Mouse (Mus musculus) heart, embryonic 15.5 days (tissue): ENCODE results near the gene Slc22a17. TPM values are rescaled to one million over a fixed set of nuclear protein-coding genes. Genes with fewer than 3 reads are reported as not detected.
A peak's percentile ranks its signal among the peaks of the same experiment; 100 is the strongest.
"Not testable (repeated sequence)": the region's sequence is repeated elsewhere in the genome, so short reads cannot be mapped to it uniquely, and the experiment has no call there.

Experiments used
- ATAC-seq: fragments of 200-750 bp; cut with Nextera tagmentation; replicated peaks from 2 replicates; pipeline ENCODE4 v1.8.0; 2017; ENCODE audit warnings: low read depth, moderate TSS enrichment; ENCODE audit not compliant: insufficient number of reproducible peaks, insufficient read depth, low FRiP score
- H3K27ac ChIP-seq: fragments of 300-500 bp; sonication (generic); 2 replicates; pipeline ENCODE4 v1.5.1; 2015; ENCODE audit warnings: mild to moderate bottlenecking, inconsistent platforms
- H3K27me3 ChIP-seq: fragments of 300-500 bp; sonication (generic); 2 replicates; pipeline ENCODE4 v1.6.1; 2015; ENCODE audit warnings: inconsistent platforms
- H3K36me3 ChIP-seq: fragments of 300-500 bp; sonication (generic); 2 replicates; pipeline ENCODE4 v1.6.1; 2015; ENCODE audit warnings: mild to moderate bottlenecking, inconsistent platforms
- H3K4me1 ChIP-seq: fragments of 300-500 bp; sonication (generic); replicated peaks from 2 replicates; pipeline ENCODE4 v1.6.1; 2015; ENCODE audit warnings: inconsistent platforms
- H3K4me2 ChIP-seq: fragments of 300-500 bp; sonication (generic); 2 replicates; pipeline ENCODE4 v1.6.1; 2015; ENCODE audit warnings: inconsistent platforms, mild to moderate bottlenecking, moderate library complexity
- H3K4me3 ChIP-seq: fragments of 300-500 bp; sonication (generic); 2 replicates; pipeline ENCODE4 v1.5.1; 2015; ENCODE audit warnings: mild to moderate bottlenecking, inconsistent platforms
- H3K9ac ChIP-seq: fragments of 300-500 bp; sonication (generic); 2 replicates; pipeline ENCODE4 v1.6.1; 2015; ENCODE audit warnings: mild to moderate bottlenecking, inconsistent platforms
- H3K9me3 ChIP-seq: fragments of 300-500 bp; sonication (generic); replicated peaks from 2 replicates; pipeline ENCODE4 v1.6.1; 2016; ENCODE audit warnings: inconsistent platforms
- WGBS: fragments of 180-500 bp; shearing (Covaris S2); methylation state at CpG from one replicate; pipeline ENCODE4 v1.1.7; 2015; ENCODE audit warnings: mixed read lengths; 5-methylcytosine and 5-hydroxymethylcytosine counted together
- polyA plus RNA-seq: library from polyadenylated mRNA; unstranded; fragments of >200 nt; fragmentation: Nextera tagmentation; extraction: Ambion mirVana; gene quantifications from 2 replicates; pipeline ENCODE4 v1.2.1, GENCODE M21; 2015

The Slc22a17 gene
- 30.2 and 40.9 TPM in 2 replicates for polyA plus RNA-seq

DNA sequence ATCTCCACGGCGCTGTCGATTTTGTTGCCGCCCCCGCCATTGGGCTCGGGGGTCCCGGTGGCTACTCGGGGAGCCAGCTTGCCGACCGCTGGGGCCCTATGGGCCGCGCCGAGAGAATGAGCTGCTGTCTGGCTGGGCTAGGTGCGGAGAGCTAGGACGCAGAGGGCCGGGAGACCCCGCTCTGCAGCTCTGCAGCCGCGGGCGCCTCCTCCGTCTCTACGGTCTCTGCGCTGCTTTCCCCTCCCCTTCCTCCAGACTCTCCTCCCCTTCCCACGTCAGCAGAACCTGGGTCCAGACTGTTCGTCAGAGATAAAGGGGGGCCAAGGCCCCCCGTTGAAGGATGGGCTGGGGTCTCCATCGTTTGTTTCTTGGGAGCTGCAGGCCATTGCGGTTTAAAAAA, at the start of gene Slc22a17:
TSS of gene Slc22a17 (minus strand) at position 247 of the 400 bp plus-strand sequence.
- H3K9ac ChIP-seq: peak within 1 kb of the TSS; percentile 96
- 0 out of 2 replicates have a peak, but pooled peaks cover 3% of the 10 kb centered on the region for H3K27me3 ChIP-seq
- 0 out of 2 replicates have a peak, but pooled peaks cover 10% of the 10 kb centered on the region for H3K36me3 ChIP-seq
- H3K4me1 ChIP-seq: peaks cover 19% of the 10 kb centered on the region
- ATAC-seq: peak; percentile 82
- under 1% methylated on average over 28 of the region's 28 CpGs for WGBS
- peak within 1 kb of the TSS; percentile 70 for H3K27ac ChIP-seq
- H3K9me3 ChIP-seq: no peaks in the 10 kb centered on the region
- H3K4me2 ChIP-seq: peak within 1 kb of the TSS; percentile 99
- peak within 1 kb of the TSS; percentile 94 for H3K4me3 ChIP-seq

DNA sequence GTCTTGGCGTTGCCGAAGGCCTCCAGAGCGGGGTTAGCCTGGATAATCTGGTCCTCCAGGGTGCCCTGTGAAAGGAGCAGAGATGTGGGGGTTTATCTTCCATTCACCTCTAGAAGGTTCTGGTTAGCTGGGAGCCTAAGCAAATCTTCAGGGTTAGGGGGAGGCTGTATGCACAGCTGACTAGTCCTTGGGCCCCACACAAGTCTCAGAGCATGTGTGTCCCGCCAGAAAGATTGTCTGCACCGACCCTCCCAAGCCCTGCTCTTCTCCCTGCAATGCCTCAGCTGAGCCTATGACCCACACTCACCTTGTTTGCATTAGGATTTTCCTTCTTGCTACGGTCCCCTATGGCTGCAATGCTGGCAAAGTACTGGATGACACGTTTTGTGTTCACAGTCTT, 49.8 kb upstream of the Slc22a17 start:
- peak overlapping the region; percentile 46 for H3K9ac ChIP-seq
- H3K4me2 ChIP-seq: peak overlapping the region; percentile 56
- ATAC-seq: no peak
- peak overlapping the region; percentile 51 for H3K4me3 ChIP-seq
- no peaks in the 10 kb centered on the region for H3K27me3 ChIP-seq
- 58% methylated on average over 7 of the region's 7 CpGs for WGBS
- no peaks in the 10 kb centered on the region for H3K9me3 ChIP-seq
- H3K27ac ChIP-seq: peak overlapping the region; percentile 67
- H3K4me1 ChIP-seq: peaks cover 46% of the 10 kb centered on the region
- peaks cover 3% of the 10 kb centered on the region; the same call in 1 of the 2 replicates for H3K36me3 ChIP-seq

GRCm38 (mm10) chr14:54961487-54961886, 48.6 kb upstream of the Slc22a17 start:
- Histone ChIP-seq H3K27ac (peak overlapping the region; percentile 67), H3K9ac (peak overlapping the region; percentile 35), H3K4me2 (peak overlapping the region; percentile 56), H3K36me3 (peaks cover 11% of the 10 kb centered on the region; the same call in 1 of the 2 replicates), H3K4me1 (peaks cover 43% of the 10 kb centered on the region), H3K4me3 (peak overlapping the region; percentile 51), H3K27me3 (no peaks in the 10 kb centered on the region), H3K9me3 (no peaks in the 10 kb centered on the region)
- WGBS: 48% methylated on average over 5 of the region's 5 CpGs
- no peak for ATAC-seq

- H3K4me2 ChIP-seq: peak overlapping the region; percentile 56
- H3K9ac ChIP-seq: peak overlapping the region; percentile 35
- WGBS: 43% methylated on average over 10 of the region's 10 CpGs
- no peaks in the 10 kb centered on the region for H3K27me3 ChIP-seq
- peaks cover 45% of the 10 kb centered on the region for H3K4me1 ChIP-seq
- H3K36me3 ChIP-seq: peaks cover 15% of the 10 kb centered on the region; the same call in 1 of the 2 replicates
- no peak for ATAC-seq
- peak overlapping the region; percentile 51 for H3K4me3 ChIP-seq
- H3K9me3 ChIP-seq: no peaks in the 10 kb centered on the region
- peak overlapping the region; percentile 67 for H3K27ac ChIP-seq
Measured at GRCm38 (mm10) chr14:54960769-54961168, 47.8 kb upstream of the Slc22a17 start.

DNA sequence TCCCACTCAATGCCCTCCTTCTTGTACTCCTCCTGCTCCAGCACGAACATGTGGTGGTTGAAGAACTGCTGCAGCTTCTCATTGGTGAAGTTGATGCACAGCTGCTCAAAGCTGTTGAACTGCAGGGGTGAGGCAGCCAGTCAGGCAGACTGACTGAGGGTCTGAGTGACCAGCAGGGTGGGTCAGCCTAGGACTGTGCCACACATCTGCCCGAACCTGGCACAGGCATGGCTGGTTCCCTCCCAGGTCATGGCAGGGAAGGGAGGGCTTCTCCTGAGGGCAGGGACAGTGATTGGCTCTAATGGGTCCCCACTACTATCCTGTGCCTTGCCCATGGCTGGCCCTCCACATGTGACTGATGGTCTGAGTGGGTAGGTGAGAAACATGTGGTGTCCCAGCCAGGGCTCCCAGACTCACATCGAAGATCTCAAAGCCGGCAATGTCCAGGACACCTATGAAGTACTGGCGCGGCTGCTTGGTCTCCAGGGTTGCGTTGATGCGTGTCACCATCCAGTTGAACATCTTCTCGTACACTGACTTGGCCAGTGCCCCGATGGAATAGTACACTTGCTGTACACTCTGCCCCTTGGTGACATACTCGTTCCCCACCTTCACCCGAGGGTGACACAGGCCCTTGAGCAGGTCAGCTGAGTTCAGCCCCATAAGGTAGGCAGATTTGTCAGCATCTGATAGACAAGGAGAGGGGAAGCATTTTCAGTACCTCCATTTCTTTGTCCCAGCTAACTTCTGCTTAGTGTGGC, 47.1 kb upstream of the Slc22a17 start:
- H3K4me1 ChIP-seq: peaks cover 45% of the 10 kb centered on the region
- not testable (repeated sequence) for H3K27me3 ChIP-seq, ATAC-seq, H3K27ac ChIP-seq, H3K9me3 ChIP-seq
- peak overlapping the region; percentile 56 for H3K4me2 ChIP-seq
- H3K9ac ChIP-seq: 0 out of 2 replicates have a peak overlapping the region, but pooled peaks have one; percentile 35
- H3K4me3 ChIP-seq: peak overlapping the region; percentile 51
- peaks cover 20% of the 10 kb centered on the region; the same call in 1 of the 2 replicates for H3K36me3 ChIP-seq
- 66% methylated on average over 12 of the region's 12 CpGs for WGBS

DNA sequence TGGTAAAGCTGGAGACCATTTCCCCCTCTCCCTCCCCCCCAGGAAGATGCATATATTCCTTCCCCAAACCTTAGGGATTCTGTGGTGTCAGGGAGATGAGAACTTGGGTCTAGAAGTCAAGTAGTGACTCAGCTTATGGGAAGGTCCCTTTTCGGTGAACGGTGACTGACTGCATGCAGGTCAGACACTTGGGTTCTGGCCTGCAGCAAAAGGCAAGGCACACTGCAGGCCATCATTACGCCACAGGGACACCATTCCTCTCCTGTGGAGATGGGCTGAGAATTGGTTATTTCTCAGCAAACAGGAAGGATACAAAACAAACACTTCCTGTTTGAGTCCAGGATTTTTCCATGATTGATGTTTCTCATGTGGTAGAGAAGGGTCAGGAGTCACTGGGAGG, 46.3 kb upstream of the Slc22a17 start:
- 70% methylated on average over 3 of the region's 3 CpGs for WGBS
- H3K4me1 ChIP-seq: peaks cover 45% of the 10 kb centered on the region
- H3K9ac ChIP-seq: peak overlapping the region; percentile 7; the same call in 1 of the 2 replicates
- no peak for ATAC-seq
- H3K4me3 ChIP-seq: peak overlapping the region; percentile 24
- peak overlapping the region; percentile 56 for H3K4me2 ChIP-seq
- H3K27me3 ChIP-seq: no peaks in the 10 kb centered on the region
- peaks cover 24% of the 10 kb centered on the region; the same call in 1 of the 2 replicates for H3K36me3 ChIP-seq
- peak overlapping the region; percentile 7; the same call in 1 of the 2 replicates for H3K27ac ChIP-seq
- no peaks in the 10 kb centered on the region for H3K9me3 ChIP-seq

DNA sequence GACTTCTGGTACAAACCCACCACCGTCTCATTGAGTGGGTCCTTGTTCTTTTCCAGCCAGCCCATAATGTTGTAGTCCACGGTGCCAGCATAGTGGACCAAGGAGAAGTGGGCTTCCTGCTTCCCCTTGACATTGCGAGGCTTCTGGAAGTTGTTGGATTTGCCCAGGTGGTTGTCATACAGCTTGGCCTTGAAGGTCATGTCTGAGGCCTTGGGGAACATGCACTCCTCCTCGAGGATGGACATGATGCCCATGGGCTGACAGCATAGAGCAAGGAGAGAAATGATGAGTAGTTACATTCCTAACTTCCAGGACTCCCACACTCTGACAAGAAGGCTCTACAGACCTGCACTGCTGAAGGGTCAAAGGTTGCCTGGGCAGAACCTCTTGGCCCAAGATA, 45.6 kb upstream of the Slc22a17 start:
- H3K4me2 ChIP-seq: peak overlapping the region; percentile 37
- no peak for ATAC-seq
- H3K9me3 ChIP-seq: no peaks in the 10 kb centered on the region
- peaks cover 40% of the 10 kb centered on the region for H3K4me1 ChIP-seq
- H3K27me3 ChIP-seq: no peaks in the 10 kb centered on the region
- WGBS: 62% methylated on average over 4 of the region's 4 CpGs
- H3K36me3 ChIP-seq: peaks cover 31% of the 10 kb centered on the region; the same call in 1 of the 2 replicates
- H3K4me3 ChIP-seq: peak overlapping the region; percentile 24
- H3K27ac ChIP-seq: peak overlapping the region; percentile 35
- H3K9ac ChIP-seq: peak overlapping the region; percentile 31; the same call in 1 of the 2 replicates

DNA sequence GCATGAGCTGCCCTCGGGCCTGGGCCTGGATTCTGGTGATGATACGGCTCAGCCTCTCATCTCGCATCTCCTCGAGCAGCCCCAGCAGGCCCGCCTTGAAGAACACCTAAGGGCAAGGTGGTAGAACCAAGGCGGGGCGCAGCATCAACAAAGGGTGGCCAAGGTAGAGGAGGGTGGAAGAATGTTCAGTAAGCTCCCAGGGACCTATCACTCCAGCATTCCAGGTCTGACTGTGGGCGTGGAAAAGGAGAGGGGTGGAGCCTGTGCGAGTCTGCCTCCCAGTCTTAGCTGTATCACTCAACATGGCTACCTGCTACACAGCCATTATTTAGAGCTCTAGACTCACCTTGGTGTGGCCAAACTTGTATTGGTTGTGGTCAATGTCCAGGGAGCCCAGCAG, 43.6 kb upstream of the Slc22a17 start:
- H3K4me1 ChIP-seq: peaks cover 34% of the 10 kb centered on the region
- peak overlapping the region; percentile 43; the same call in 1 of the 2 replicates for H3K27ac ChIP-seq
- 0 out of 2 replicates have a peak, but pooled peaks have one; percentile 17 for ATAC-seq
- H3K9ac ChIP-seq: 0 out of 2 replicates have a peak overlapping the region, but pooled peaks have one; percentile 28
- H3K27me3 ChIP-seq: no peaks in the 10 kb centered on the region
- H3K4me3 ChIP-seq: peak overlapping the region; percentile 19
- peak overlapping the region; percentile 37 for H3K4me2 ChIP-seq
- H3K9me3 ChIP-seq: no peaks in the 10 kb centered on the region
- 60% methylated on average over 9 of the region's 9 CpGs for WGBS
- peaks cover 48% of the 10 kb centered on the region for H3K36me3 ChIP-seq

- Histone ChIP-seq H3K27ac (0 out of 2 replicates have a peak overlapping the region, but pooled peaks have one; percentile 31), H3K9me3 (no peaks in the 10 kb centered on the region), H3K9ac (no peak overlapping the region), H3K4me3 (no peak overlapping the region), H3K27me3 (no peaks in the 10 kb centered on the region), H3K4me1 (peaks cover 23% of the 10 kb centered on the region), H3K36me3 (peaks cover 58% of the 10 kb centered on the region), H3K4me2 (no peak overlapping the region)
- no peak for ATAC-seq
- 55% methylated on average over 3 of the region's 3 CpGs for WGBS
Measured at GRCm38 (mm10) chr14:54955481-54955880, 42.5 kb upstream of the Slc22a17 start.

GRCm38 (mm10) chr14:54954474-54954873, 41.5 kb upstream of the Slc22a17 start:
- WGBS: 63% methylated on average over 3 of the region's 3 CpGs
- no peak overlapping the region for H3K9ac ChIP-seq
- H3K4me3 ChIP-seq: no peak overlapping the region
- no peak for ATAC-seq
- H3K4me1 ChIP-seq: peaks cover 22% of the 10 kb centered on the region; the same call in 1 of the 2 replicates
- peaks cover 64% of the 10 kb centered on the region for H3K36me3 ChIP-seq
- no peaks in the 10 kb centered on the region for H3K27me3 ChIP-seq
- no peak overlapping the region for H3K27ac ChIP-seq
- no peaks in the 10 kb centered on the region for H3K9me3 ChIP-seq
- no peak overlapping the region for H3K4me2 ChIP-seq

GRCm38 (mm10) chr14:54953664-54954206, 40.8 kb upstream of the Slc22a17 start:
- Histone ChIP-seq H3K27me3 (no peaks in the 10 kb centered on the region), H3K36me3 (peaks cover 71% of the 10 kb centered on the region), H3K4me3 (no peak overlapping the region), H3K9ac (no peak overlapping the region), H3K27ac (no peak overlapping the region), H3K4me1 (peaks cover 24% of the 10 kb centered on the region), H3K4me2 (no peak overlapping the region), H3K9me3 (no peaks in the 10 kb centered on the region)
- no peak for ATAC-seq
- WGBS: 70% methylated on average over 8 of the region's 8 CpGs
